Mouse (Mus musculus) midbrain, embryonic 16.5 days (tissue): ENCODE measurements around the gene Lama2. TPM values are rescaled to one million over a fixed set of nuclear protein-coding genes. Genes with fewer than 3 reads are reported as not detected.

Source experiments
- ATAC-seq: fragments of 200-750 bp; cut with Nextera tagmentation; 2 replicates; pipeline ENCODE4 v1.8.0; 2017; ENCODE audit warnings: moderate TSS enrichment
- H3K27ac ChIP-seq: fragments of 300-500 bp; sonication (generic); 2 replicates; pipeline ENCODE4 v1.5.1; 2014; ENCODE audit warnings: mild to moderate bottlenecking, low read length, mixed read lengths
- H3K27me3 ChIP-seq: fragments of 300-500 bp; sonication (generic); 2 replicates; pipeline ENCODE4 v1.6.1; 2014; ENCODE audit warnings: low read depth, low read length, mixed read lengths; ENCODE audit not compliant: control insufficient read depth, insufficient read depth
- H3K36me3 ChIP-seq: fragments of 300-500 bp; sonication (generic); 2 replicates; pipeline ENCODE4 v1.6.1; 2014; ENCODE audit warnings: mild to moderate bottlenecking, low read length, moderate library complexity, mixed read lengths; ENCODE audit not compliant: control insufficient read depth, insufficient read depth
- H3K4me1 ChIP-seq: fragments of 300-500 bp; sonication (generic); 2 replicates; pipeline ENCODE4 v1.6.1; 2014; ENCODE audit warnings: mild to moderate bottlenecking, low read length, mixed read lengths; ENCODE audit not compliant: control insufficient read depth, insufficient read depth
- H3K4me2 ChIP-seq: fragments of 300-500 bp; sonication (generic); 2 replicates; pipeline ENCODE4 v1.6.1; 2014; ENCODE audit warnings: mild to moderate bottlenecking, low read length, mixed read lengths
- H3K4me3 ChIP-seq: fragments of 300-500 bp; sonication (generic); 2 replicates; pipeline ENCODE4 v1.5.1; 2014; ENCODE audit warnings: low read depth, mild to moderate bottlenecking, low read length, moderate library complexity, mixed read lengths
- H3K9ac ChIP-seq: fragments of 300-500 bp; sonication (generic); 2 replicates; pipeline ENCODE4 v1.6.1; 2014; ENCODE audit warnings: low read depth, low read length, mixed read lengths
- H3K9me3 ChIP-seq: fragments of 300-500 bp; sonication (generic); replicated peaks from 2 replicates; pipeline ENCODE4 v1.6.1; 2014; ENCODE audit warnings: mild to moderate bottlenecking, low read length, mixed read lengths; ENCODE audit not compliant: control insufficient read depth, poor library complexity, severe bottlenecking
- WGBS: fragments of 180-500 bp; shearing (Covaris S2); extraction: QIAGEN DNeasy Blood & Tissue Kit; methylation state at CpG from one replicate; pipeline ENCODE4 v1.1.7; 2014; 5-methylcytosine and 5-hydroxymethylcytosine counted together
- polyA plus RNA-seq: library from polyadenylated mRNA; unstranded; fragments of >200 nt; fragmentation: Nextera tagmentation; extraction: Ambion mirVana; gene quantifications from 2 replicates; pipeline ENCODE4 v1.2.1, GENCODE M21; 2015

The Lama2 gene
- polyA plus RNA-seq, 1 experiment from 2014 or later = 3.9 TPM

GRCm38 (mm10) chr10:27305301-27305700 lies 314.3 kb downstream of the Lama2 start:
- Histone ChIP-seq H3K9ac (no peak overlapping the region), H3K4me3 (no peak overlapping the region), H3K27ac (no peak overlapping the region), H3K36me3 (no peaks in the 10 kb centered on the region), H3K27me3 (no peaks in the 10 kb centered on the region), H3K4me2 (no peak overlapping the region), H3K9me3 (no peaks in the 10 kb centered on the region), H3K4me1 (no peaks in the 10 kb centered on the region)
- 59% methylated on average over 3 of the region's 3 CpGs for WGBS
- no peak for ATAC-seq

- Histone ChIP-seq H3K36me3 (no peaks in the 10 kb centered on the region), H3K4me1 (no peaks in the 10 kb centered on the region), H3K4me3 (no peak overlapping the region), H3K9ac (no peak overlapping the region), H3K27ac (no peak overlapping the region), H3K27me3 (no peaks in the 10 kb centered on the region), H3K4me2 (no peak overlapping the region), H3K9me3 (no peaks in the 10 kb centered on the region)
- 46% methylated on average over 10 of the region's 10 CpGs for WGBS
- ATAC-seq = no peak
Observed at GRCm38 (mm10) chr10:27285098-27285860, 334.3 kb downstream of the Lama2 start.

GRCm38 (mm10) chr10:27267432-27267831 lies 352.1 kb downstream of the Lama2 start:
- 38% methylated on average over 2 of the region's 2 CpGs for WGBS
- H3K4me2 ChIP-seq = no peak overlapping the region
- H3K4me3 ChIP-seq = no peak overlapping the region
- no peaks in the 10 kb centered on the region for H3K9me3 ChIP-seq
- H3K4me1 ChIP-seq = peaks cover 3% of the 10 kb centered on the region
- no peak for ATAC-seq
- H3K36me3 ChIP-seq = no peaks in the 10 kb centered on the region
- H3K27me3 ChIP-seq = no peaks in the 10 kb centered on the region
- H3K27ac ChIP-seq = no peak overlapping the region
- no peak overlapping the region for H3K9ac ChIP-seq

- no peak overlapping the region for H3K27ac ChIP-seq
- 68% methylated on average over 2 of the region's 2 CpGs for WGBS
- no peak for ATAC-seq
- no peak overlapping the region for H3K4me3 ChIP-seq
- H3K9ac ChIP-seq = no peak overlapping the region
- no peaks in the 10 kb centered on the region for H3K27me3 ChIP-seq
- peaks cover 3% of the 10 kb centered on the region for H3K4me1 ChIP-seq
- H3K9me3 ChIP-seq = no peaks in the 10 kb centered on the region
- no peaks in the 10 kb centered on the region for H3K36me3 ChIP-seq
- no peak overlapping the region for H3K4me2 ChIP-seq
Observed at GRCm38 (mm10) chr10:27265812-27266211, 353.7 kb downstream of the Lama2 start.

- Histone ChIP-seq H3K9me3 (no peaks in the 10 kb centered on the region), H3K4me3 (no peak overlapping the region), H3K4me1 (peaks cover 3% of the 10 kb centered on the region), H3K4me2 (no peak overlapping the region), H3K36me3 (no peaks in the 10 kb centered on the region), H3K9ac (no peak overlapping the region), H3K27me3 (no peaks in the 10 kb centered on the region), H3K27ac (no peak overlapping the region)
- no peak for ATAC-seq
- WGBS = 61% methylated on average over 2 of the region's 2 CpGs
Observed at GRCm38 (mm10) chr10:27264713-27265112, 354.8 kb downstream of the Lama2 start.

- no peak overlapping the region for H3K27ac ChIP-seq
- 100% methylated on average over 1 of the region's 1 CpGs for WGBS
Observed at GRCm38 (mm10) chr10:27249741-27250140, 369.8 kb downstream of the Lama2 start.

GRCm38 (mm10) chr10:27234755-27235154 lies 384.8 kb downstream of the Lama2 start:
- Histone ChIP-seq H3K36me3 (no peaks in the 10 kb centered on the region), H3K27ac (no peak overlapping the region), H3K4me3 (no peak overlapping the region), H3K9me3 (no peaks in the 10 kb centered on the region), H3K4me1 (no peaks in the 10 kb centered on the region), H3K4me2 (no peak overlapping the region), H3K27me3 (no peaks in the 10 kb centered on the region), H3K9ac (no peak overlapping the region)
- 37% methylated on average over 4 of the region's 4 CpGs for WGBS
- ATAC-seq = no peak; the same call in 1 of the 2 replicates

More at GRCm38 (mm10) chr10:27249741-27250140, 369.8 kb downstream of the Lama2 start:
- no peak overlapping the region for H3K4me3 ChIP-seq
- H3K9ac ChIP-seq = no peak overlapping the region
- 0 out of 2 replicates have a peak, but pooled peaks cover 2% of the 10 kb centered on the region for H3K9me3 ChIP-seq
- no peaks in the 10 kb centered on the region for H3K27me3 ChIP-seq
- no peak for ATAC-seq
- no peaks in the 10 kb centered on the region for H3K36me3 ChIP-seq
- H3K4me2 ChIP-seq = no peak overlapping the region
- H3K4me1 ChIP-seq = no peaks in the 10 kb centered on the region

DNA sequence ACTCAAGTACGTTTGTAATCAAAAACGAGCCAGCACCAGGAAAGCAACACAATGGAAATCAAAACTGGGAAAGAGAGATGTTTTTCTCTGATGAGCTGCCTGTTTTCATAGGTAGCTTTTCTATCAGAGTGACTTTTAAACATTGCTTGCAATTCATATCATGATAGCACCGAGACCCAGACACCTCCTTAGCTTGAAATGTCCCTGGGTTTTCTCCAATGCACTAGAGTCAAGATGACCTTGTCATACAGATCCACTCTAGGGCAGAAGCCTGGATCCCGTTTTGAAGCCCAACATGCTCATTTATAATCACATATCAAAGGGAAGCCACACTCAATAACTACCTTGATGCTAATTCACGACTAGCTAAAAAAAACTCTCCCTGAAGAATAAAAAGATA lies 386.0 kb downstream of the Lama2 start:
- WGBS = 84% methylated on average over 5 of the region's 5 CpGs
- Histone ChIP-seq H3K4me2 (no peak overlapping the region), H3K27me3 (no peaks in the 10 kb centered on the region), H3K4me3 (no peak overlapping the region), H3K9ac (no peak overlapping the region), H3K36me3 (no peaks in the 10 kb centered on the region), H3K27ac (no peak overlapping the region), H3K4me1 (no peaks in the 10 kb centered on the region), H3K9me3 (no peaks in the 10 kb centered on the region)
- no peak for ATAC-seq

GRCm38 (mm10) chr10:27223815-27224375 lies 395.7 kb downstream of the Lama2 start:
- Histone ChIP-seq H3K4me3 (no peak overlapping the region), H3K27ac (no peak overlapping the region), H3K9ac (no peak overlapping the region), H3K9me3 (no peaks in the 10 kb centered on the region), H3K4me1 (0 out of 2 replicates have a peak, but pooled peaks cover 5% of the 10 kb centered on the region), H3K36me3 (no peaks in the 10 kb centered on the region), H3K27me3 (no peaks in the 10 kb centered on the region), H3K4me2 (no peak overlapping the region)
- ATAC-seq = no peak
- 82% methylated on average over 8 of the region's 8 CpGs for WGBS
